Mouse (Mus musculus) lung, embryonic 15.5 days (tissue): ENCODE results near the gene Metrn. TPM values are rescaled to one million over a fixed set of nuclear protein-coding genes. Genes with fewer than 3 reads are reported as not detected.

Experiments
- ATAC-seq: fragments of 200-750 bp; cut with Nextera tagmentation; 2 replicates; pipeline ENCODE4 v1.8.0; 2017; ENCODE audit warnings: moderate number of reproducible peaks, borderline replicate concordance; ENCODE audit not compliant: low FRiP score, low TSS enrichment; ENCODE audit errors: extremely low read depth
- H3K27ac ChIP-seq: fragments of 300-500 bp; sonication (generic); 2 replicates; pipeline ENCODE4 v1.5.1; 2015; ENCODE audit warnings: moderate library complexity, mild to moderate bottlenecking, inconsistent platforms
- H3K27me3 ChIP-seq: fragments of 300-500 bp; sonication (generic); 2 replicates; pipeline ENCODE4 v1.6.1; 2015; ENCODE audit warnings: inconsistent platforms
- H3K36me3 ChIP-seq: fragments of 300-500 bp; sonication (generic); 2 replicates; pipeline ENCODE4 v1.6.1; 2015; ENCODE audit warnings: inconsistent platforms
- H3K4me1 ChIP-seq: fragments of 300-500 bp; sonication (generic); 2 replicates; pipeline ENCODE4 v1.6.1; 2015; ENCODE audit warnings: inconsistent platforms
- H3K4me2 ChIP-seq: fragments of 300-500 bp; sonication (generic); 2 replicates; pipeline ENCODE4 v1.6.1; 2015; ENCODE audit warnings: inconsistent platforms, mild to moderate bottlenecking, moderate library complexity
- H3K4me3 ChIP-seq: fragments of 300-500 bp; sonication (generic); 2 replicates; pipeline ENCODE4 v1.5.1; 2015; ENCODE audit warnings: mild to moderate bottlenecking, inconsistent platforms
- H3K9ac ChIP-seq: fragments of 300-500 bp; sonication (generic); 2 replicates; pipeline ENCODE4 v1.6.1; 2015; ENCODE audit warnings: inconsistent platforms
- H3K9me3 ChIP-seq: fragments of 300-500 bp; sonication (generic); 2 replicates; pipeline ENCODE4 v1.6.1; 2016; ENCODE audit warnings: inconsistent platforms
- WGBS: fragments of 180-500 bp; shearing (Covaris S2); methylation state at CpG from one replicate; pipeline ENCODE4 v1.1.7; 2015; 5-methylcytosine and 5-hydroxymethylcytosine counted together
- polyA plus RNA-seq: library from polyadenylated mRNA; unstranded; fragments of >200 nt; fragmentation: Nextera tagmentation; extraction: Ambion mirVana; gene quantifications from 2 replicates; pipeline ENCODE4 v1.2.1, GENCODE M21; 2015

Gene Metrn
- polyA plus RNA-seq, 1 experiment from 2014 or later: 56.9 TPM

DNA sequence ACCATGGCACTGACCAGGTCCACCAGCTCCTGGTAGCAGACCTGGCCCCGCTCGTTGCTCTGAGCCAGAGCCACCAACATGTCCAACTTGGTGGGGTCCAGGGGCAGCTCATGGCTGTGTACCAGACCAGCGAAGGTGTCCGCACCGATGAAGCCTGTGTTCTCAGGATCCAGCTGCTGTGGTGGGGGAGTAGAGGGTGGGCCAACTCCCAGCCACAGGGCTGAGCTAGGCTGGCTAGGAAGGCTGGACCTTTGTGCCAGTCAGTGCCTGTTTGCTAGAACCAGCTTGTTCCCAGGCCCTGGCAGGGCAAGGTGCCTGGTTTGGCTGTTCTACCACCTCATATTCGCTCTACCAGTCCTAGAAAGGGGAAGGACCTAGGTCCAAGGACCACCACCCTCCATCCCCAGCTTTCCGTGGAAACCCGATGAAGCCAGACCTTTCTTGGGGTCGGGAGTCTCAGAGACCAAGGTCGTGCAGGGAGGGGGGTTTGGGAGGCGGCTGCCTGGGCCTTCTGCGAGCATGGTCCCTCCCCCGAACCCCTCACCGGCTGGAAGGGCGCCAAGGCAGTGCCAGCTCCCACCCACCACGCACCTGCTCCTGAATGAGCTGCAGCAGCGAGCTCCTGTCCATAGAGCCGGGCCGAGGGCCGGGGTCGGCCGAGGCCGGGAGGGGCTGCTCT lies 39.6 kb upstream of the Metrn start:
- peaks cover 32% of the 10 kb centered on the region for H3K36me3 ChIP-seq
- no peaks in the 10 kb centered on the region for H3K27me3 ChIP-seq

DNA sequence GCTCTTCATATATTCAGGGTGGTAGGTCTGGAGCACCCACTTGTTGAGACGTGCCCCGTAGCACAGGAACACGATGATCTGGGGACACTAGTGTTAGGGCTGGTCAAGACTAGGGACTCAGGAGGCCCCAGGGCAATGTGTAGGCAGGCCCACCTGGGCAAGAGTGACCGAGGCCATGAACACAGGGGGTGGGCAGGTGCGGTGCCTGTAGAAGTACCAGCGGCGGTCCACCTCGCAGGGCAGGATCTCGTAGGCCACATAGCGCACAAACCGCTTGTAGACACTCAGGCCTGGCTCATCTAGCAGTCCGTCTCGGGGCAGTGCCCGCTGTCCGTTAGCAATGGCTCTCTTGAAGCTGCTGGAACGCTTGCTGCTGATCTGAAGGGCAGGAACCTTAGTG lies 38.9 kb upstream of the Metrn start:
- Histone ChIP-seq H3K27ac (no peak overlapping the region), H3K36me3 (peaks cover 32% of the 10 kb centered on the region), H3K9me3 (no peaks in the 10 kb centered on the region), H3K9ac (no peak overlapping the region), H3K27me3 (no peaks in the 10 kb centered on the region), H3K4me3 (no peak overlapping the region), H3K4me1 (peaks cover 52% of the 10 kb centered on the region), H3K4me2 (no peak overlapping the region; the same call in 1 of the 2 replicates)
- ATAC-seq: no peak
- 89% methylated on average over 16 of the region's 16 CpGs for WGBS

More for the DNA sequence above, 39.6 kb upstream of the Metrn start:
- 25% methylated on average over 19 of the region's 23 CpGs for WGBS
- Histone ChIP-seq H3K9me3 (no peaks in the 10 kb centered on the region), H3K4me2 (peak overlapping the region; percentile 76), H3K9ac (peak overlapping the region; percentile 49), H3K27ac (0 out of 2 replicates have a peak overlapping the region, but pooled peaks have one; percentile 21), H3K4me1 (peaks cover 45% of the 10 kb centered on the region), H3K4me3 (peak overlapping the region; percentile 31)
- ATAC-seq: no peak

DNA sequence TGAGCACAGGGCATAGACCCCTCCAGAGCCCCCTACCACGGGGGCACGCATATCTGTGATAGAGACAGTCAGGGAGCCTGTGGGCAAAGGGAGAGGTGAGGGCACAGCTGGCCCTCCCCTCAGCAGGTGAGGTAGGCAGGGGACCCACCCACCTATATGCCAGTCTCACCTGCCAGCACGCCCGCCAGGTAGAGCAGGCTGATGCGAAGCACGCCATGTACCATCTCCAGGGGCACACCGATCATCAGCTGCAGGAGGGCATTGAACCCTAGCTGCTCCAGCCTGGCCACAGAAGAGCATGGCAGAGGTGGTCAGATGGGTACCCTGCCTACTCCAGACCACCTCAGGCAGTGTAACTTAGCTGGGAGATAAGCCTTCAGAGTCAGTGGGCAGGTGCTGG lies 38.4 kb upstream of the Metrn start:
- Histone ChIP-seq H3K9me3 (no peaks in the 10 kb centered on the region), H3K4me3 (peak overlapping the region; percentile 82; the same call in 1 of the 2 replicates), H3K4me1 (peaks cover 57% of the 10 kb centered on the region), H3K27me3 (no peaks in the 10 kb centered on the region), H3K4me2 (peak overlapping the region; percentile 88; the same call in 1 of the 2 replicates), H3K36me3 (peaks cover 32% of the 10 kb centered on the region), H3K9ac (no peak overlapping the region), H3K27ac (no peak overlapping the region)
- WGBS: 98% methylated on average over 7 of the region's 7 CpGs
- no peak for ATAC-seq

DNA sequence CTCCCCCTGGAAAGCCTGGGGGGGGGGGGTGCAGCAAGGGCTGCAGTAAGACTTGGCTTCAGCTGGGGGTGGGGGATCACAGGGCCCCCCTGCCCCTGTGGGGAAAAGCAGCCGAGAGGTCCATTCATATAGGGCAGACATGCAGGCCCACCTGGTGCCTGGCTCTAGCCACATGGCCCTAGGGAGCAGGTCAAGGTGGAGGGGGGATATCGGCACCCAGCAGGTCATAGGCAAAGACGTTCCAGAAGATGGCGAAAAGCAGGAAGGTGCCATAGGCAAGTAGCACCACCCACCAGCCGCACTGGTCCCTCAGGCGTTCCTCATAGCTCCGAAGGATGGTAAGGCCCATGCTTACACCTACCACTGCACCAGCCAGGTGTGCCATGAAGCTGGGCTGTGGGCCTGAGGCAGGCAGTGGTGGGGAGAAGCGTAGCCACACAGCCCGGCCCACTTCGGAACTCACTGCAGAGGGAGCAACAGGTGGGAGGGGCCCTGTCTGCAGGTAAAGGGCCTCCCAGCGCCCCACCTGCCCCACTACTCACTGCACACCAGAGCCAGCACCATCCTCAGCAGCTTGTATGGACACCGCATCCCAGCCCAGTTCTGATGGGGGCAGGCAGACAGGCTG lies 37.8 kb upstream of the Metrn start:
- H3K9ac ChIP-seq: peak overlapping the region; percentile 73
- 81% methylated on average over 12 of the region's 12 CpGs for WGBS
- H3K4me1 ChIP-seq: peaks cover 63% of the 10 kb centered on the region
- no peaks in the 10 kb centered on the region for H3K9me3 ChIP-seq
- ATAC-seq: no peak
- H3K4me3 ChIP-seq: peak overlapping the region; percentile 82
- peak overlapping the region; percentile 88 for H3K4me2 ChIP-seq
- H3K27ac ChIP-seq: 0 out of 2 replicates have a peak overlapping the region, but pooled peaks have one; percentile 98
- H3K27me3 ChIP-seq: no peaks in the 10 kb centered on the region
- H3K36me3 ChIP-seq: peaks cover 31% of the 10 kb centered on the region

DNA sequence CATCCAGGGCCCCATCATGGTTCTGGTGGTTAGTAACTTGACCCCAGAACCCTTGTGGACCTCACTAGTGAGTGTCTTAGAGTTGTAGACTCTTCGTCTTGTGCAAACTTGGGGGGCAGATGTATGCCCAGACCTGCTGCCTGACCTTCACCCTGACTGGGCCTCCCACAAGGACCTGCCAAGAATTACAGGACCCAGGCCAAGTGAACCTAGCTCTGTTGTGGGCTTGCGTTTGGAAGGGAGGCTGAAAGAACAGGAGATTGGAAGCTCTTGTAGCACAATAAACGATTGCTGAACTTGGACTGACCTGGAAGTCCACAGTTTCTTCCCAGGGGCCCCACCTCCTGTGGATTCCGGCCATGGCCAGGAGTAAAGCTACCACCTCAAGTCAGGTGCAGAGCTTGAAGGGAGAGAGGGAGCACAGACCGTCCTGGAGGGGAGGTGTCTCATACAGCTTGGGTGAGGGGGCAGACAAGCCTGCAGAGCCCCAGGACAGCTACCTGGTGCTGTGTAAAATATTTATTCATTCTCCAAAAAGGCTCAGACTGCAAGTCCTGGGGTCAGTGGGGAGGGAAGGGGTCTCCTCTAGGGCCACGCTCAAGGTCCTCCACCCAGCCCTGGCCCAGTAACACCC lies 37.1 kb upstream of the Metrn start:
- Histone ChIP-seq H3K4me1 (peaks cover 68% of the 10 kb centered on the region), H3K4me2 (peak overlapping the region; percentile 88), H3K9ac (peak overlapping the region; percentile 73), H3K9me3 (no peaks in the 10 kb centered on the region), H3K36me3 (peaks cover 25% of the 10 kb centered on the region), H3K4me3 (peak overlapping the region; percentile 82), H3K27ac (peak overlapping the region; percentile 98), H3K27me3 (no peaks in the 10 kb centered on the region)
- 15% methylated on average over 6 of the region's 6 CpGs for WGBS
- no peak for ATAC-seq

DNA sequence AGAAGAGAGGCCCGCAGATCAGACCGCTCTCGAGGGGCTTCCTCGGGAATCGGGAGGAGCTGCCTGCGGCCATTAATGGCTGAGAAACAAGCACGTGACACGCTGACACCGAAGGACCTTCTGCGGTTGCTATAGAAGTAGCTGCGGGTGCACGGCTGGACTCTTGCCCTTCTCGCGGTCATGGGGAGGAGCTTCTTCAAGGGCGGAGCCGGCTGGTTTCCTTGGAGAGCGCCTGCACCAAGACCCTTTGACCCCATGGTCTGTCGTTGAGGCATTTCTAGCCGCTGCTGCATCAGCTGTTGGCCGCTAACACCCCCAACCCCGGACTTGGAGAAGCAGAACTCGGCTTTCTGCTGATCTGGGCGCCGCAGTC lies 36.3 kb upstream of the Metrn start, which contains the start of gene Stub1:
Stub1 (minus strand) TSS at position 114 of the 373 bp plus-strand sequence.
- Histone ChIP-seq H3K4me2 (peak within 1 kb of the TSS; percentile 95), H3K27ac (peak within 1 kb of the TSS; percentile 98), H3K9me3 (no peaks in the 10 kb centered on the region), H3K27me3 (no peaks in the 10 kb centered on the region), H3K4me1 (peaks cover 73% of the 10 kb centered on the region), H3K4me3 (peak within 1 kb of the TSS; percentile 82), H3K9ac (peak within 1 kb of the TSS; percentile 90), H3K36me3 (peaks cover 20% of the 10 kb centered on the region)
- under 1% methylated on average over 24 of the region's 24 CpGs for WGBS
- peak; percentile 66 for ATAC-seq

DNA sequence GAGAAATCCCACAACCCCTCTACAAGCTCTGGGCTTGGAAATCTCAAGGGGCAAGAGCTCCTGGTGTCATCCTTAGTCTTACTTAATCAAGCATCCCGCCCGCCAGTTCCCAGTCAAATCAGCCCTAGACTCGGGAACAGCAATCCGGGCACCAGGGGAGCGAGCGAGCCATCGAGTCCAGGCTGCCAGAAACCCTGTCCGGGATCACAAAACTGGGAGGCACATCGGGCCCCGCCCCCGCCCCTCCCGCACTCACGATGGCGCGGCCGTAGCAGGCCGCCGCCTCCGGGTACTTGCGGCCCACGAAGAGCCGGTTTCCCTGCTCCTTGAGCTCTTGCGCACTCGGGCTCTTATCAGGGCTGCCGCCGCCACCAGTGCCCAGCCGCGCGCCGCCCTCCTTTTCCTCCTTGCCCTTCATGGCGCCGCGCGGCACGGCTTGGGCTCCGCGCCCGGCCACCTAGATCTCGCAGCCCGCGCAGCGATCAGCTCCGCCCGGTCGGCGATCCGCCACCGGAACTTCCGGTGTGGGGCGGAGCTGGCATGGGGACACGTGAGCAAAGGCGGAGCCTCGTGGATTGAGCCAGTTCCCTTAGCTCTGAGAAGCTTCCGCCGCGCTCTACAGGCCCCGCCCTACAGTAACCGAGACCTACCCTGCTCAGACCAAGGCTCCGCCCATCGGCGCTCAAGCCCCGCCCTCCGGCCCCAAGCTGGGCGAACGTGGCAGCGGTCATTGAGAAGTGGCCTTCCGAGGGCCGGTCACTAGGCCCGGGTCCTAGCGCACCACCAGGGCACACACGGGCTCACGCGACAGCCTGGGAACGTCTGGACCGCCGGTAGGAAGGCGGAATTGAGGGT lies 35.7 kb upstream of the Metrn start:
- peaks cover 75% of the 10 kb centered on the region for H3K4me1 ChIP-seq
- peak overlapping the region; percentile 82 for H3K4me3 ChIP-seq
- peak overlapping the region; percentile 90 for H3K9ac ChIP-seq
- H3K27me3 ChIP-seq: no peaks in the 10 kb centered on the region
- peak overlapping the region; percentile 98 for H3K27ac ChIP-seq
- under 1% methylated on average over 77 of the region's 77 CpGs for WGBS
- ATAC-seq: peak; percentile 91
- H3K36me3 ChIP-seq: peaks cover 22% of the 10 kb centered on the region
- peak overlapping the region; percentile 95 for H3K4me2 ChIP-seq
- no peaks in the 10 kb centered on the region for H3K9me3 ChIP-seq

DNA sequence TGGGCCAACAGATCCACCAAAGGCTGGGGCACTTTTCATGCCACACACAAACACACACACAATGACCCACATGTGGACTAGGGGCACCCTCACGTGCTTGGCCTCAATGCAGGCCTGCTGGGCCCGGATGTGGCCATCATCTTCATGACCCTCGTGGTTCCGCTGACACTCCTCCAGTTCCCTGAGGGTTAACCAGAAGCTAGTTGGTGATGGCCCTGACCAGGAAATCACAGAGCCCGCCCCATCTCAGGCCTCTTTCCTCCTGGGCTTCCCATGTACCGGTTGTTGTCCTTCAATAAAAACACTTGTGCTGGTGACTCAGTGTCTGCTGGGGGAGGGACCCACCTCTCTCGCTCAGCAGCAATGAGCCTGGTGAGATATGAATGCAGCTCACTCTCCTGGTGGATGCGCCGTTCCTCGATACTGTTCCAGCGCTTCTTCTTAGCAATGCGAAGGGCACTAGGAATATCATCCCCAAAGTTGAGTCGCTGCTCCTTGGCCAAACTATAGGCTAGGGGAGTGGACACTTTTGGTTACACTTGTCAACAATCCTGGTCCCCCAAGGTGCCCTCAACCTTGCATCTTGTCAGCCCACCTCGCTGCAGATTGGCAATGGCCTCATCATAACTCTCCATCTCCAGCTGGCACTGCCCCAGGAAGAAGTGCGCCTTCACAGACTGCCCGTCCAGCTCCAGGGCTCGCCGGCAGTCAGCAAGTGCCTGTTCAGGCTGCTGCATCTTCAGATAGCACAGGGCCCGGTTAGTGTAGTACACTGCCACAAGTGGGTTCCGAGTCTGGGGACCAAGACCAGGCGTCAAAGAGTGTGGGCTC lies 34.7 kb upstream of the Metrn start:
- Histone ChIP-seq H3K4me1 (peaks cover 66% of the 10 kb centered on the region), H3K36me3 (peaks cover 32% of the 10 kb centered on the region), H3K9ac (peak overlapping the region; percentile 90), H3K4me2 (peak overlapping the region; percentile 95), H3K9me3 (no peaks in the 10 kb centered on the region), H3K4me3 (peak overlapping the region; percentile 82), H3K27me3 (no peaks in the 10 kb centered on the region), H3K27ac (peak overlapping the region; percentile 92)
- 44% methylated on average over 21 of the region's 21 CpGs for WGBS
- no peak for ATAC-seq

DNA sequence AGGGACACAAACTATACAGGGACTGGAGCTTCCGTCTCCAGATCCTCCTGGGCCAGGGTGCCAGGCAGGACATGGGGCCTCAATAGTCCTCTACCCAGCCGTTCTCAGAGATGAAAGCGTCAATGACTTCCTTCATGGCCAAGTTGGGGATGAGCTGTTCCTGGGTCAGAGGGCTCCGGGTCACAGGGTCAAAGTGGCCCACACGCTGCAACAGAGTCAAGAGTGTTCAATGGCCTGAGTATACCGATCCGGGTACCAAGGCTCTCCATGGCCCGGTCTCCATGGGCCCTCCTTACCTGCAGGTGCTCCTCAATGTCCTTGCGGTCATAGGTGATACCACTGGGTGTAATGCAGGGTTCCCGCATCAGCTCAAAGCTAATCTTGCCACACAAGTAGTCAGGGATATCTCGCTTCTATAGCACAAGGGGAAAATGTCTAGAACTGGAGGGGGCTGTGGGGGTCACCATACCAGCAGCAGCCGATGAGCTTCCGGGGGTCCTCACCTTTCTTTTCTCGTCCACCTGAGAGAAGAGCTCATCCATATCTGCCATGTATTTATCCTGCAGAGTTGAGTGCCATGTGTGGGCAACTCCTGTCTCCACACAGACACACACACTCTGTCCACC lies 34.0 kb upstream of the Metrn start:
- no peak for ATAC-seq
- H3K27ac ChIP-seq: no peak overlapping the region
- H3K27me3 ChIP-seq: no peaks in the 10 kb centered on the region
- no peaks in the 10 kb centered on the region for H3K9me3 ChIP-seq
- H3K36me3 ChIP-seq: peaks cover 40% of the 10 kb centered on the region
- no peak overlapping the region for H3K9ac ChIP-seq
- peak overlapping the region; percentile 95 for H3K4me2 ChIP-seq
- H3K4me1 ChIP-seq: peaks cover 59% of the 10 kb centered on the region
- 78% methylated on average over 14 of the region's 14 CpGs for WGBS
- H3K4me3 ChIP-seq: peak overlapping the region; percentile 82

DNA sequence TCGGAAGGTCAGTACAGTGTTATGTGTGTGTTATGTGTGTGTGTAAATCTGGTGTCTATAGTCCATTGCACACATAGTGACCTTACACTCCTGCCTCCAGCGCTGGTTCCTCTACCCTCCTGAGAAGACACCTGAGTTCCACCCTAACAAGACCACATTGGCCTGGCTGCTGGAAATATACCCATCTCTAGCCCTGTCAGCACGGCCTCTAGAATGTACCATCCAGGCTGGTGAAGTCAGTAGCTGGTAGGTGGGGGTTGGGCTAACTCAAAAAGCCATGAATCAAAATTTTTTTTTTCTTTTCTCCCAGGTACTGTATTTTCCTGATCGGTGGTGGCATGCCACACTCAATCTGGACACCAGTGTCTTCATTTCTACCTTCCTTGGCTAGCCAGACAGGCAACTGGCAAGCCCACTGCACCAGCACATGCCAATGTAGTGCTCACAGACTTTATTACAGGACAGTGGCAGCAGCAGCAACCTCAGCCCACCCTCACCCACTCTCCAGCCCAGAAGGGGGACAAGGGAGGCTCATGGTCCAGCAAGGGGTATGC lies 33.3 kb upstream of the Metrn start:
- H3K27ac ChIP-seq: no peak overlapping the region
- H3K4me3 ChIP-seq: peak overlapping the region; percentile 54; the same call in 1 of the 2 replicates
- H3K9ac ChIP-seq: no peak overlapping the region
- H3K9me3 ChIP-seq: no peaks in the 10 kb centered on the region
- peak overlapping the region; percentile 73 for H3K4me2 ChIP-seq
- peaks cover 57% of the 10 kb centered on the region for H3K4me1 ChIP-seq
- ATAC-seq: no peak
- peaks cover 40% of the 10 kb centered on the region for H3K36me3 ChIP-seq
- H3K27me3 ChIP-seq: no peaks in the 10 kb centered on the region
- WGBS: 72% methylated on average over 4 of the region's 4 CpGs
